Mouse (Mus musculus): ENCODE results near the gene Gm15114. TPM values are rescaled to one million over a fixed set of nuclear protein-coding genes. Genes with fewer than 3 reads are reported as not detected.
"Not testable (repeated sequence)": the region's sequence is repeated elsewhere in the genome, so short reads cannot be mapped to it uniquely, and the experiment has no call there.

Gene Gm15114
- not detected in 2 replicates for polyA plus RNA-seq (2012; rRNA removed)

DNA sequence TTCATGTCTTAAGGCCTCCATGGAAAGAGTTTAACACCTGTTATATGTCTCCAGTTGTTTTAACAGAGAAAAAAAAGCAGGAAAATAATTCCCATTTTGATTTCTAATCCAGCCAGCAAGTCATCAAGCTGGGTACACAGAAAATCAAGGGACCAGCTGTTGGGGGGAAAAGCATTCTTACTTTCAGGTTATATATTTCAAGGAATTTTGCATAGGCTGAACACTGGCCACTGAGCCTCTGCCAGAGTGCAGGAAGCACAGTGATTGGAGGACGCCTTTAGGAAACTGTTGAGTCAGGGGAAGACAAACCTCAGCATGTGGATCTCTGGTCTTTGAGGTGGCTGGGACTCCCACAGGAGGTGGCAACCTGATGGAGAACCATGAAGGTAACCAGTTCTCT is at the start of gene Gm15114:
TSS of gene Gm15114 (plus strand) at position 301 of the 400 bp plus-strand sequence.
- not testable (repeated sequence) for DNase-seq (ENCODE audit: low read depth, low spot score)
- no CpG with 5 or more reads among the region's 1 CpGs for WGBS

Other genes with a start within 250 kb of the Gm15114 start
- gene Gm8334, start 126.2 kb downstream of the Gm15114 start, polyA plus RNA-seq (2012; rRNA removed) = not detected in 2 replicates
- not detected in 2 replicates for gene Gm15127, start 174.6 kb downstream of the Gm15114 start, polyA plus RNA-seq (2012; rRNA removed)